Mouse (Mus musculus): ENCODE data around the gene Gm20388.

Gene Gm20388

DNA sequence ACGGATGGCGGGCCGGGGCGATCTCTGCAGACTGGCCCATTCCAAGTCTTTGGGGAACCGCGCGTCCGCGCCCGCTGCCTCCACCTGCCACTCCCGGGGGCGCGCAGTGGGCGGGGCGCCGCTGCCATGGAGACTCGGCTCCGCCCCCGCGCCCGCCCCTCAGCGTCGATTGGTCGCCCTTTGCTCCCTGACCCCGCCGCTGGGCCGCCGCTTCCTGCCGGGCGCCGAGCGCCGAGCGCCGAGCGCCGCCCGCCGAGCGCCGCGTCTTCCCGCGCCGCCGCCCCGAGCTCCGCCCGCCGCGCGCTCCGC, 4320.5 kb downstream of the Gm20388 start, which contains the start of gene Galnt2:
Gene Galnt2 (plus strand): TSS at position 216 of the 309 bp plus-strand sequence.
- DNase-seq (ENCODE audit: low read depth in 2 of 2, low spot score in 2 of 2), result peak; percentile 56 to 74

GRCm38 (mm10) chr8:124231485-124232279, 4321.0 kb downstream of the Gm20388 start:
- peak; percentile 57 to 68 for DNase-seq (ENCODE audit: low read depth in 2 of 2, low spot score in 2 of 2)

GRCm38 (mm10) chr8:124232280-124232600, 4321.6 kb downstream of the Gm20388 start:
- no peak for DNase-seq (ENCODE audit: low read depth in 2 of 2, low spot score in 2 of 2)

DNA sequence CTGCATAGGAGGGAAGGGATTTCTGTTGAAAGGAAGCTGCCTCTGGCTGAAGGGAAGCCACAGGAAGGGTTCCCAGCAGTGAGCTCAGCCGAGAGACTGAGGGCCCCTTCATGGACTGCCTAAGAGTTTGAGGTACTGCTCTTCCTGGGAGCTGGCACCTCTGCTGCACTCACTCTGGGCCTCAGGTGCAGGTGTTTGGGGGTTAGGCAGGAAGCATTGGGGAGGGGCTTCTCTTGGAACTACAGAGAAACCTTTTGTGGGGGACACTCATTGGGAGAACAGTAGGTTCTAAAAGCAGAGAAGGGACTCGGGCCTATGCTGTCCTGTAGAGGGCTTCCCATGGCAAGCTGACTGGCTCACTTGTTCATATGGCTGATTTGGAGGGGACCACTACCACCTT, 4323.9 kb downstream of the Gm20388 start:
- no peak for DNase-seq (ENCODE audit: low read depth in 2 of 2, low spot score in 2 of 2)

DNA sequence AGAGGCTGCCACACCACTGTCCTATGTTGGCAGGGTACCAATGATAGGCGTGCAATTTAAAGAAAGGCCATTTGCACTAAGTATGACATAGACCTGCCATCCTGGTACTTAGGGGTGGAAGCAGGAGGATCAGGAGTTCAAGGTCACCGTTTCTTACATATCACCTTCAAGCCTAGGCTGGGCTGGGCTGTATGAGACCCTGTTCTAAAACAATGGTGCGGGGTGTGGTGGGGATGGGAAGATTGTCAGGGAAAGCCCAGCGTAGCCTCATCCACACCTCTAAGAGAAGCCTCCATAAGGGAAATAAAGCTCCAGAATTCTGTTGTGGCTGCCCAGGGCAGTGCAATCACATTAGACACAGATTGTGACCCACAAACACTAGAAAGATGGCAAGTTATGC, 4324.9 kb downstream of the Gm20388 start:
- no peak for DNase-seq (ENCODE audit: low read depth in 2 of 2, low spot score in 2 of 2)

- DNase-seq (ENCODE audit: low read depth in 2 of 2, low spot score in 2 of 2), result no peak
These were observed 4328.7 kb downstream of the Gm20388 start for GRCm38 (mm10) chr8:124239350-124239749.

- no peak for DNase-seq (ENCODE audit: low read depth in 2 of 2, low spot score in 2 of 2)
These were observed 4330.3 kb downstream of the Gm20388 start for GRCm38 (mm10) chr8:124240932-124241331.

DNA sequence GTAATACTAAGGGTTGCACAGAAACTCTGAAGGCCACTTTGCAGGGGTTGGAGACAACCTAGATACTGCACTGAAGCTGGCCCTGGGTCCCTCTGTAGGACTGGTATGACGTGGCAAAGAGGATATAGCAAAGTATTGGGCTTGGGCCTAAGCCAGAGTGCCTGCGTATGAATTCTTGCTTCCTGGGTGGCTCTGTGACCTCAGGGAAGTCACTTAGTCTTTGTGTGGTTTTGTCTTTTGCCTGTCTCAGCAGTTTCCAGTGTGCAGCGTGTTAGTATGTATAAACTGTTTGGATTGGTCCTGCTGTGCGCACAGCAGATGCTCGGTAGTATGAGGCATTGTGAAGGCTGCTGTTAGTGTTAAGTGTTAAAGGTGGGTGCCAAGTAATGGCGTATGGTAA, 4331.6 kb downstream of the Gm20388 start:
- DNase-seq (ENCODE audit: low read depth in 2 of 2, low spot score in 2 of 2), result peak; percentile 45 to 60

DNA sequence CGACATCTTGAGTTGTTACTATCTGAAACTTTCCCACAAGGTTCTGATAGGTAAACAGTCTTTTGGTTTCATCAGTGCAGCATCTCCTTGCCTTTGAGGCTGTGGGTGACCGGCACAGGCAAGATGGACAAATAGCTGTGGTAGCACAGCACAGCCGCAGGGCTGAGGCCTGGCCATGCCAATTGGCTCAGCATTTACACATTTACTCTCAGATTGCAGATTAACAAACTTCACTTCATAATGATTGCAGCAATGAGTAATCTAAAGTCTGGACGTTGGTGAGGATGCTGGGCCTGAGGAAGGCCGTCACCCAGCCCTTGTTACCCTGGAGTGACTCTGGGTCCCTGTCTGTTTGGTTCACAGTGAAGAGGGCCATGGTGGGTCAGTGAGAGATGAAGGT, 4332.3 kb downstream of the Gm20388 start:
- no peak for DNase-seq (ENCODE audit: low read depth in 2 of 2, low spot score in 2 of 2)

DNA sequence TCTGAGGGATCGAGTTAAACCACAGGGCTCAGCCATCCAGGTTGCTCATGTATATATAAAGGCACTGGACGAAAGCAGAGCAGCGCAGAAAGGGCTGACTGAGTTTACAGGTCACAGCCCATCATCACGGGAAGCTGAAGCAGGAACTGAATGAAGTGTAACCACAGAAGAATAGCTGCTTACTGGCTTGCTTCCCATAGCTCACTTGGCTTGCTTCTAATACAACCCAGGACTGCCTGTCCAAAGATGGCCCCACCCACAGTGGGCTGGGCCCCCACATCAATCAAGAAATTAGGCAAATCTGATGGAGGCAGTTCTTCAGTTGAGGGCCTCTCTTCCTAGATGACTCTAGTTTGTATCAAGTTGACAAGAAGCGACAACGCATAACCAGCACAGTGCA, 4336.9 kb downstream of the Gm20388 start:
- no peak for DNase-seq (ENCODE audit: low read depth in 2 of 2, low spot score in 2 of 2)

DNA sequence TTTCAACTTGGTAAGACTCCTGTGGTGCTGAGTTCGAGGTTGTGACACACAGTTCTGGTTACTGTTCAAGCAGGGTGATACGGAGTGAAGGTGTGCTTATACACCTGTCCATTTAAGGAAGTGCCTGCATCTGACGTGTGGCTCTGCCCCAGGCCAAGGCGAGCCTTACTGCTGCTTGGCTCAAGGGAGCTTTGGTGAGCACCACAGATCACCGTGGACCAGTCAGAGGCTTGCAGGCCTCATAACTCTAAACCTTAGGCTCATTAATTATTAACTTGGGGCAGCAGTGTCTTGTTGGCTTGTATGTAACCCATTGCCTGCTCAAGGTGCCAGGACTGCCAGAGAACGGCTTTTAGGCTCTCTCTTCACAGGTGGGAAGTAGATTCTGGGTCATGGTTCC, 4338.0 kb downstream of the Gm20388 start:
- no peak for DNase-seq (ENCODE audit: low read depth in 2 of 2, low spot score in 2 of 2)

DNA sequence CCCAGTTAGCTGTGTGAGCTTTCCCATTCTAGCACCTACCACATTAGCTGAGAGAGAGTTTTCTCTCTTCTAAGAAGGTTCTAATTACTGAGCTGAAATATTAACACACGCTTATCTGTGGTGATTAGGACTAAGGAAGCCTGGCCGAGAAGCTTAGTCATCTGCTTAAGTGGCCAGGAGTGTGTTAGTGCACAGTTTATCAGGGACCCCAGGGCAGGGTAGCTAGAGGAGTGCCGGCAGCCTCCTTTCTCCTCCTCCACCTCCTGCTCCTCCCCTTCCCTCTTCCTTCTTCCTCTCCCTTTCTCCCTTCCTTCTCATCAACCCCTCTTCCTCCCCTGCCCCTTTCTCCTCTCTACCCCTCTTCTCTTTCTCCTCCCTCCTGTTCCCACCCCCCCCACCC, 4339.6 kb downstream of the Gm20388 start:
- no peak for DNase-seq (ENCODE audit: low read depth in 2 of 2, low spot score in 2 of 2)

DNA sequence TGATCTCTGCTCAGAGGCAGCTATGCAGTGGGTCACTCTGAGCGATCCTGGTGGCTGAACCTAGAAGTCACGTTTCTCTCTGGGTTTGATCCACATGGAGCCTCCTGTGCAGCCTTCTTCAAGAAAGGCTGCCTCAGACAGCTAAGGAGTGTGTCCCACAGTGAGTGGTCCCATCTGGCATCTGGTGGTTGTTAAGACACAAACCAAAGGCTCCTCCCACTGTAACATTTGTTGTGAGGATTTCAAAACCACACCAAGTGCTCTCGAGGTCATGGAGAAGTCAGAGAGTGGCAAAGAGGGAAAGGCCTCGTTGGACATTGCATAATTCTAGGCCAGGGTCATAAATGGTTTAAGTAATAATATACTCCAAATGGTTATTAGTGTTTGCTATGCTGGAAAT, 4340.1 kb downstream of the Gm20388 start:
- no peak for DNase-seq (ENCODE audit: low read depth in 2 of 2, low spot score in 2 of 2)

DNA sequence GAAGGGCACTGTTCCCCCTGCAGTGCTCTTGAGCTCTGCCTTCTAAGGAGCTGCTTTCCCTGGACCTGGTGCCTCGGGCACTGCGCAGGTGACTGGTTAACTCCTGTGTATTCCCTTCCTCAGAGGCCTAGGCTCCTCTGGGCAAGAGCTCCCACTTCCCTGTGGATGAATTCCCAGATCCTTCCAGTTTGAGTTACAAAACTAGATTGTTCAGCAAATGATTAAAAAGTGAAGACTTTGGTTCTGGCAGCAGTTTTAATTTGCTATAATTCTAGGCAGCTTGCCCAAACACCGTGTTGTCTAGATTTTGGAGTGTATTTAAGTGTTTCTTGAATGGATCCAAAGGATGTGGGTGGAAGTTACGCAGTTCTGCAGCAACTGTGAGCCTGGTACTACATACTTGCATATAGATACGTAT, 4341.9 kb downstream of the Gm20388 start:
- no peak for DNase-seq (ENCODE audit: low read depth in 2 of 2, low spot score in 2 of 2)

- no peak for DNase-seq (ENCODE audit: low read depth in 2 of 2, low spot score in 2 of 2)
These were observed 4343.3 kb downstream of the Gm20388 start for GRCm38 (mm10) chr8:124253939-124254338.

GRCm38 (mm10) chr8:124256841-124257240, 4346.2 kb downstream of the Gm20388 start:
- DNase-seq (ENCODE audit: low read depth in 2 of 2, low spot score in 2 of 2), result no peak

GRCm38 (mm10) chr8:124257363-124257762, 4346.7 kb downstream of the Gm20388 start:
- DNase-seq (ENCODE audit: low read depth in 2 of 2, low spot score in 2 of 2), result no peak

DNA sequence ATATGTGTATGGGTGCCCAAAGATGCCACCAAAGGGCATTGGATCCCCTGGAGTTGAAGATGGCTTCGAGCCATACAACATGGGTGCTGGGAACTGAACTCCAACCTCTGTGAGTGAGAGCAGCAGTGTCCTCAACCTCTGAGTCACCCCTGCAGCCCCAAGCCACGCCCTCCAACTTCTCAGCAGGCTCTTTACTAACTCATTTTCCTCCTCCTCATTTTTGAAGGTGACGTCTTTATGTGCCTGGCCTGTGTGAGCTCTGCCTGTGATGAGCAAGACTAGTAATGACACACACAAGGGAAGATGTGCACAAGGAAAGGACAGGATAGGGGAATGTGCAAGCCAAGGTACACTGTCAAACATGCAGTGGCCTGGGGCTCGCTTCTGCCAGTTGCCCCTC, 4348.5 kb downstream of the Gm20388 start:
- no peak for DNase-seq (ENCODE audit: low read depth in 2 of 2, low spot score in 2 of 2)

- no peak for DNase-seq (ENCODE audit: low read depth in 2 of 2, low spot score in 2 of 2)
These were observed 4349.3 kb downstream of the Gm20388 start for GRCm38 (mm10) chr8:124259925-124260324.

- DNase-seq (ENCODE audit: low read depth in 2 of 2, low spot score in 2 of 2), result peak in 1 of 2 experiments; percentile 29
These were observed 4349.7 kb downstream of the Gm20388 start for GRCm38 (mm10) chr8:124260371-124260770.

- DNase-seq (ENCODE audit: low read depth in 2 of 2, low spot score in 2 of 2), result no peak
These were observed 4352.4 kb downstream of the Gm20388 start for GRCm38 (mm10) chr8:124263058-124263457.

- no peak for DNase-seq (ENCODE audit: low read depth in 2 of 2, low spot score in 2 of 2)
These were observed 4353.4 kb downstream of the Gm20388 start for GRCm38 (mm10) chr8:124264032-124264431.

DNA sequence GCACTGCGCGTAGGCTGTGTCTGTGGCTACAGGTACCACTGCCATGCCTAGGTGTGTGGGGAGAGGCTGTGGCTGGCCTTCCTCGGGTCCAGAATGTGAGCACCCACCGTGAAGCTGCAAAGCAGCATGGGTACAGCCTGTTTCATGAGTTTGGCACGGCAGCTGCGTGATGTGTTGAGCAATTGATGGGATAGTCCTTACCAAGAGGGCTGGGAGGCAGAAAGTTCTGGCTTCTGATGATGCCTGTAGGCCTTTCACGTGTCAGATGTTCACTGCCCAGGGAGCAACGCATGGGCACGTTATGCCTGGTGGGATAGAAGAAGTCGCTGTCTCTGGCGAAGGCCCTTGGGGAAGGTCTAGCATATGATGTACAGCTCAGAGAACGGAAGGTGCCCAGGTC, 4354.0 kb downstream of the Gm20388 start:
- DNase-seq (ENCODE audit: low read depth in 2 of 2, low spot score in 2 of 2), result no peak
